Mouse (Mus musculus) ES-E14 (cell line): ENCODE measurements around the gene Med22. TPM values are rescaled to one million over a fixed set of nuclear protein-coding genes. Genes with fewer than 3 reads are reported as not detected.

Experiments
- DNase-seq: peaks from one replicate; pipeline ENCODE4 v3.0.0-alpha.2; 2013; ENCODE audit warnings: low read depth, low spot score
- H3K27ac ChIP-seq: 2 replicates; pipeline ENCODE4 v1.5.1; 2012; ENCODE audit warnings: low read depth, mild to moderate bottlenecking, low read length, moderate library complexity, mixed read lengths; ENCODE audit not compliant: poor library complexity, insufficient read depth, severe bottlenecking
- H3K36me3 ChIP-seq: 2 replicates; pipeline ENCODE4 v1.6.1; 2012; ENCODE audit warnings: mild to moderate bottlenecking, low read length, moderate library complexity, mixed read lengths; ENCODE audit not compliant: control insufficient read depth, poor library complexity, insufficient read depth, severe bottlenecking
- H3K4me1 ChIP-seq, 2 experiments: fragments of 150-350 bp in 1 of 2; sonication (generic) in 1 of 2; 2 replicates each; pipeline ENCODE4 v1.6.1; 2012; ENCODE audit warnings: low read length in 2 of 2, mild to moderate bottlenecking in 1 of 2, mixed read lengths in 1 of 2; ENCODE audit not compliant: control insufficient read depth in 2 of 2, insufficient read depth in 2 of 2, poor library complexity in 1 of 2
- H3K4me3 ChIP-seq, 2 experiments: fragments of 150-350 bp in 1 of 2; sonication (generic) in 1 of 2; 2 replicates each; pipeline ENCODE4 v1.5.1; 2012; ENCODE audit warnings: low read length in 2 of 2, low read depth in 1 of 2, mild to moderate bottlenecking in 1 of 2, mixed read lengths in 1 of 2; ENCODE audit not compliant: insufficient read depth in 1 of 2, poor library complexity in 1 of 2, severe bottlenecking in 1 of 2
- H3K9ac ChIP-seq: 2 replicates; pipeline ENCODE4 v1.6.1; 2012; ENCODE audit warnings: low read depth, mild to moderate bottlenecking, low read length, mixed read lengths; ENCODE audit not compliant: poor library complexity, insufficient read depth, severe bottlenecking
- H3K9me3 ChIP-seq: fragments of 150-350 bp; sonication (generic); 2 replicates; pipeline ENCODE4 v1.6.1; 2012; ENCODE audit warnings: low read depth, mild to moderate bottlenecking, low read length; ENCODE audit not compliant: control insufficient read depth, insufficient read depth
- CHD2 ChIP-seq: IDR thresholded peaks from 2 replicates; pipeline ENCODE4 v1.6.1; 2014; ENCODE audit warnings: mild to moderate bottlenecking, low read depth, low read length, inconsistent platforms
- HCFC1 ChIP-seq: IDR thresholded peaks from 2 replicates; pipeline ENCODE4 v1.6.1; 2012; ENCODE audit warnings: low read length, inconsistent platforms, borderline replicate concordance; ENCODE audit not compliant: insufficient read depth
- MAFK ChIP-seq: IDR thresholded peaks from 2 replicates; pipeline ENCODE4 v1.6.1; 2014; ENCODE audit warnings: mild to moderate bottlenecking, low read depth, low read length, inconsistent platforms; ENCODE audit not compliant: insufficient read depth
- ZC3H11A ChIP-seq: IDR thresholded peaks from 2 replicates; pipeline ENCODE4 v1.6.1; 2012; ENCODE audit warnings: low read depth, mild to moderate bottlenecking, inconsistent platforms, low read length, borderline replicate concordance
- ZNF384 ChIP-seq: IDR thresholded peaks from 2 replicates; pipeline ENCODE4 v1.6.1; 2012; ENCODE audit warnings: low read depth, low read length, inconsistent platforms
- in situ Hi-C, 2 experiments: fragments of 600-800 bp; cut with MboI; formaldehyde crosslinking; loops; one replicate each; pipeline ENCODE4 v1.15.1; 2025; ENCODE audit warnings: low sequenced_read_pairs in 2 of 2, inconsistent platforms in 1 of 2; ENCODE audit not compliant: unreplicated experiment in 2 of 2
- total RNA-seq: library from RNA; depleted of rRNA; stranded (reverse); fragments of 300-350 nt; gene quantifications from 2 replicates; pipeline ENCODE4 v1.2.3, GENCODE M21; 2012

Gene Med22
- total RNA-seq, 1 experiment = 38.8 TPM

GRCm38 (mm10) chr2:26915927-26916728 lies 5.7 kb upstream of the Med22 start, which contains the start of the genes Surf2 and Surf1:
Gene Surf2 (plus strand): TSS chr2:26916367.
Gene Surf1 (minus strand): TSS chr2:26916530.
- peaks cover 68% of the 10 kb centered on the region for H3K36me3 ChIP-seq

GRCm38 (mm10) chr2:26914148-26914941 lies 3.9 kb upstream of the Med22 start:
- no peak for DNase-seq
- peaks cover 56% of the 10 kb centered on the region for H3K36me3 ChIP-seq
- TF ChIP-seq MAFK (no peak), HCFC1 (no peak), ZNF384 (no peak), ZC3H11A (no peak), CHD2 (no peak; the same call in 1 of the 2 replicates)
- no peak overlapping the region for H3K9ac ChIP-seq
- H3K27ac ChIP-seq = no peak overlapping the region
- in situ Hi-C loops = loop anchor here in 1 of 2 experiments (25.0 kb wide), 1 partner anchor 477 kb away; the partner anchor contains the start of gene Sec16a
- H3K4me1 ChIP-seq = peaks cover 0 to 6% of the 10 kb centered on the region in 2 experiments; a peak in 1 of 4 replicates
- H3K4me3 ChIP-seq = 0 out of 4 replicates have a peak overlapping the region, but pooled peaks of 1 of the 2 experiments have one; percentile 36
- H3K9me3 ChIP-seq = no peaks in the 10 kb centered on the region

More at GRCm38 (mm10) chr2:26915927-26916728, 5.7 kb upstream of the Med22 start, which contains the start of the genes Surf2 and Surf1:
- H3K9me3 ChIP-seq = no peaks in the 10 kb centered on the region
- H3K27ac ChIP-seq = 0 out of 2 replicates have a peak within 1 kb of the TSS, but pooled peaks have one; percentile 3
- peaks cover 0 to 6% of the 10 kb centered on the region in 2 experiments; a peak in 1 of 4 replicates for H3K4me1 ChIP-seq
- no peak for DNase-seq
- no peak for TF ChIP-seq MAFK
- no peak for TF ChIP-seq ZNF384
- TF ChIP-seq CHD2 = no peak
- no peak for TF ChIP-seq HCFC1
- TF ChIP-seq ZC3H11A = no peak
- H3K4me3 ChIP-seq = peak within 1 kb of the TSS; percentile 69 to 86
- H3K9ac ChIP-seq = peak within 1 kb of the TSS; percentile 78
- in situ Hi-C loops = loop anchor here in 1 of 2 experiments (25.0 kb wide), 1 partner anchor 479 kb away; the partner anchor contains the start of gene Sec16a

GRCm38 (mm10) chr2:26913416-26914147 lies 3.1 kb upstream of the Med22 start:
- 0 out of 2 replicates have a peak overlapping the region, but pooled peaks have one; percentile 9 for H3K27ac ChIP-seq
- TF ChIP-seq MAFK (no peak), HCFC1 (no peak), CHD2 (no peak), ZC3H11A (no peak), ZNF384 (no peak)
- peaks cover 0 to 9% of the 10 kb centered on the region in 2 experiments; a peak in 1 of 4 replicates for H3K4me1 ChIP-seq
- H3K9ac ChIP-seq = peak overlapping the region; percentile 24; the same call in 1 of the 2 replicates
- peak overlapping the region in 1 of 2 experiments; percentile 36; a peak in 2 of 4 replicates for H3K4me3 ChIP-seq
- in situ Hi-C loops = loop anchor here in 1 of 2 experiments (25.0 kb wide), 1 partner anchor 476 kb away; the partner anchor contains the start of gene Sec16a
- peaks cover 48% of the 10 kb centered on the region for H3K36me3 ChIP-seq
- H3K9me3 ChIP-seq = no peaks in the 10 kb centered on the region
- DNase-seq = no peak
